Mouse (Mus musculus) small intestine, adult 2 months (tissue): ENCODE measurements around the gene Nsf. TPM values are rescaled to one million over a fixed set of nuclear protein-coding genes. Genes with fewer than 3 reads are reported as not detected.
"Not testable (repeated sequence)": the region's sequence is repeated elsewhere in the genome, so short reads cannot be mapped to it uniquely, and the experiment has no call there.

ENCODE experiments used
- H3K27ac ChIP-seq: fragments of 200-500 bp; 2 replicates; pipeline ENCODE4 v1.5.1; 2012; ENCODE audit warnings: low read depth, low read length, control low read depth, inconsistent platforms; ENCODE audit not compliant: insufficient read depth
- H3K27me3 ChIP-seq: fragments of 200-500 bp; 2 replicates; pipeline ENCODE4 v1.6.1; 2012; ENCODE audit warnings: mild to moderate bottlenecking, moderate library complexity, low read length, inconsistent platforms; ENCODE audit not compliant: control insufficient read depth, insufficient read depth
- H3K36me3 ChIP-seq: fragments of 200-500 bp; 2 replicates; pipeline ENCODE4 v1.6.1; 2012; ENCODE audit warnings: mild to moderate bottlenecking, low read length, control low read depth, inconsistent platforms; ENCODE audit not compliant: control insufficient read depth, insufficient read depth
- H3K4me1 ChIP-seq: fragments of 200-500 bp; 2 replicates; pipeline ENCODE4 v1.6.1; 2012; ENCODE audit warnings: low read length, inconsistent platforms, mixed read lengths; ENCODE audit not compliant: control insufficient read depth, insufficient read depth, insufficient read length
- H3K4me3 ChIP-seq: fragments of 200-500 bp; 2 replicates; pipeline ENCODE4 v1.5.1; 2012; ENCODE audit warnings: low read depth, mild to moderate bottlenecking, control low read depth, inconsistent platforms, low read length, moderate library complexity
- CTCF ChIP-seq: fragments of 200-500 bp; IDR thresholded peaks from 2 replicates; pipeline ENCODE4 v1.5.1; 2012; ENCODE audit warnings: low read depth, mild to moderate bottlenecking, control low read depth, inconsistent platforms, low read length, moderate library complexity, mixed read lengths; ENCODE audit not compliant: insufficient replicate concordance, insufficient read length; ENCODE audit errors: extremely low read depth
- POLR2A ChIP-seq: fragments of 200-500 bp; IDR thresholded peaks from 2 replicates; pipeline ENCODE4 v1.6.1; 2012; ENCODE audit warnings: low read depth, mild to moderate bottlenecking, control low read depth, inconsistent platforms, low read length, moderate library complexity
- WGBS: fragments of 180-500 bp; shearing (Covaris S2); methylation state at CpG from one replicate; pipeline ENCODE4 v1.1.7; 2018; 5-methylcytosine and 5-hydroxymethylcytosine counted together
- polyA plus RNA-seq: library from polyadenylated mRNA; depleted of rRNA; stranded (reverse); fragments of >200 nt; gene quantifications from 2 replicates; pipeline ENCODE4 v1.2.3, GENCODE M21; 2012

The Nsf gene
- polyA plus RNA-seq, 1 experiment: 25.8 TPM

DNA sequence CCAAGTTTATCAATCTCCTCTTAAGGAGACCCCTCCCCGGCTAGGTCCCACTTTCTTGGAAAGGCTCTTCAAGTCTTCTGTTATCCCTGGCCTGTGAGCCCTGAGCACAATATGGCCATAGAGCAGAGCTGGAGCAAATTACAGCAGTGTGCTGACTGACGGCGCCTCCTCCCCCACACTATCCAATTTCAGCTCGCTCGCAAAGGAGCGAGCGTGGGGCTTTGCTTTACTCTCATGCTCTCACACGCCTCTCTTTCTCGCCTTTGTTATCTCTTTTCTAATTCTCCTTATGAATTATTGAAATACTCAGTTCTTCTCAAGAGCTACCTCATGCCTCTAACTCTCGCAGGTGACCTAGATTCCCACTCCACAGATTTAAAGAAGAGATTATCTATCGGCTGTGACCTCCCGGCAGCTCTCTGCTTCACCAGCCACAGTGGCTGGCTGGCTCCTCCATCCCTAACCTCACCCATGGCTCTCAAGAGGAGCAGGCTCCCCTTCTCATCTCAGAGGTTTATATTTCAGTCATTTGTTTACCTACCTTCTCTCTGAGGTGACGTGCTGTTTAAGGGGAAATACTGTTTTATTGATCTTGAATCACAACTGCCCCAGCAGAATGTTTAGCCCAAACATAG lies 69.0 kb downstream of the Nsf start:
- Histone ChIP-seq H3K4me3 (no peak overlapping the region), H3K36me3 (peaks cover 15% of the 10 kb centered on the region), H3K4me1 (no peaks in the 10 kb centered on the region), H3K27ac (no peak overlapping the region), H3K27me3 (no peaks in the 10 kb centered on the region)
- TF ChIP-seq CTCF (no peak), POLR2A (no peak)
- WGBS: 86% methylated on average over 13 of the region's 13 CpGs

DNA sequence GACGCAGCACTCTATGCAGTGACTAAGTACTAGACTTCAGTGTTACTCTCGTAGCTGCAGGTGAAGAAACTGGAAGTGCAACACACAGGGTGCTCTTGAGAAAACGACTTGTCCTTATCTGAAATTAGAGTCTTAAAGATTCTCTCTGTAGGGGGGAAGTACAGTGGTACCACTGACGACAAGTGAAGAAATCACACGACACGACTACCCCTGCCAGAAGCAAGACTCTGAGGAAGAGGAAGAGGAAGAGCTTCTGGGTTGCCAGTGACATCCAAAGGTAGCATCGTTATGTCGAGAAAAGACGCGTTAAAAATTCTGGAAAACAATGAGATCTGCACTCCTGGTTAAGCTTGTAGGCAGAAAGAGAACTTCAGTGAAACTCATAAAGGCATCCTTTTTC lies 70.1 kb downstream of the Nsf start:
- H3K27me3 ChIP-seq: no peaks in the 10 kb centered on the region
- H3K36me3 ChIP-seq: peaks cover 19% of the 10 kb centered on the region
- H3K27ac ChIP-seq: no peak overlapping the region
- H3K4me1 ChIP-seq: no peaks in the 10 kb centered on the region
- TF ChIP-seq POLR2A: no peak
- TF ChIP-seq CTCF: no peak
- H3K4me3 ChIP-seq: no peak overlapping the region
- 88% methylated on average over 10 of the region's 10 CpGs for WGBS

DNA sequence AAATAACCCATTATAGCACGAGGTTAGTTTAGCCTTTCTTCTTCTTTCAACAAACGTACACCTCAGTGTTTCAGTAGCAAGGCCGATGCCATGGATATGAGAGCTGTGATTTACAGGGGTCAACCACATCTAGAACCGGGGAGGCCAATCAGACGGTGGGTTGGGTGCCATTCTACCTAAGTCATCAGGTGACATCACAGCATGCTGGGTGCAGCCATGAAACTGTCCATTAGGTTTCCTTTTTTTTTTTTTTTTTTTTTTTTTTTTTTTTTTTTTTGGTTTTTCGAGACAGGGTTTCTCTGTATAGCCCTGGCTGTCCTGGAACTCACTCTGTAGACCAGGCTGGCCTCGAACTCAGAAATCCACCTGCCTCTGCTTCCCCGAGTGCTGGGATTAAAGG lies 74.4 kb downstream of the Nsf start:
- 93% methylated on average over 7 of the region's 8 CpGs for WGBS
- H3K27ac ChIP-seq, H3K27me3 ChIP-seq, H3K4me3 ChIP-seq, H3K4me1 ChIP-seq: not testable (repeated sequence)
- H3K36me3 ChIP-seq: peaks cover 15% of the 10 kb centered on the region

DNA sequence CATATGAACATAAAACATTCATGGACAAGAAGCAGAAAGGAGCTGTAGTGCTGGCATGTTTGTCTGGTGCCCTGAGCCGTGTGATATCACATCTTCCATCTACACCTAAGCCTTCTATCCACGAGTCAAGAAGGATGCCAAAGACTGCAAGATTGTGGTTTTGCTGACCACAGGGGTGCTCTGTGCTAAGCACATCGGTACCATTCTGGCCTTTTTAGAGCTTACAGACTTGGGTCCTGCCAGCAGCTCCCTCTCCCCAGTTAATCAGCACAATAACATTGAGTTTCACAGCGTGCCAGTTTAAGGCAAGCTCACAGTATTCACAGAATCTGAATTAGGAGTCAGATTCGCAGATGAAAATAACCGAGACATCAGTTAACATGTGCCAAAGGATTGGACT lies 75.4 kb downstream of the Nsf start:
- H3K4me1 ChIP-seq: no peaks in the 10 kb centered on the region
- peaks cover 15% of the 10 kb centered on the region for H3K36me3 ChIP-seq
- 81% methylated on average over 6 of the region's 6 CpGs for WGBS
- H3K27ac ChIP-seq: no peak overlapping the region
- TF ChIP-seq CTCF (no peak), POLR2A (no peak)
- H3K27me3 ChIP-seq: no peaks in the 10 kb centered on the region
- H3K4me3 ChIP-seq: no peak overlapping the region

DNA sequence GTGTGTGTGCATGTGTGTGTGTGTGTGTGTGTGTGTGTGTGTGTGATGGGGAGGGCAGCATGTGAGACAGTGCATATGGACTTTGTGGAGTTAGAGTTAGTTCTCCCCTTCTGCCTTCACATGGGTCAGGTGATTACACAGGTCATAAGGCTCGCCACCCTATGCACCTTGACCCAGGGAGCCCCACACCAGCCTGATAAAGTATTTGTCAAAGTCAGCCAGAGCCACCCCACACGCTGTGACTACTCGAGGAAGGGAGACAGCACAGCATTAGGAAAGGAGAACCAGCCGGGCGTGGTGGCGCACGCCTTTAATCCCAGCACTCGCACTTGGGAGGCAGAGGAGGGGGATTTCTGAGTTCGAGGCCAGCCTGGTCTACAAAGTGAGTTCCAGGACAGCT lies 83.5 kb downstream of the Nsf start:
- Histone ChIP-seq H3K4me1 (peaks cover 2% of the 10 kb centered on the region; the same call in 1 of the 2 replicates), H3K36me3 (peaks cover 13% of the 10 kb centered on the region), H3K27me3 (no peaks in the 10 kb centered on the region), H3K27ac (no peak overlapping the region), H3K4me3 (no peak overlapping the region)
- 76% methylated on average over 9 of the region's 9 CpGs for WGBS
- TF ChIP-seq CTCF: no peak
- no peak for TF ChIP-seq POLR2A

DNA sequence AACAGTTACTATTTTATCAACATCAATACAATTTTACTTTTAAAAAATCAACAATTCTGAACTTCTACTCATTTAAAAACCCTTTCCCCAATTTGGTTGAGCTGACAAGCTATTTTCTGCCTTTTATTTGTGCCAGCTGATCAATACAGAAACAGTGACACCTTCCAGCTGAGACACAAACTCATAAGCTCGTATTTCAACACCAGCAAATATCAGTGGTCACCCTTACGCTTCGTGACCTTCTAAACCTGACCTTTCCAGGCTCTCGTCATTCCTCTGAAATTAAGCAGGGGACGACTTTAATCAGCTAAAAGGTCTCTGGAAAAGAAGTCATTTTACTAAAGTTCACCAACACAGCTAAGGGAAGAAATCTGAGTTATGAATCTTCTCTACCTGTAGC lies 86.2 kb downstream of the Nsf start:
- TF ChIP-seq POLR2A: no peak
- TF ChIP-seq CTCF: no peak
- H3K36me3 ChIP-seq: peaks cover 19% of the 10 kb centered on the region
- peaks cover 2% of the 10 kb centered on the region; the same call in 1 of the 2 replicates for H3K4me1 ChIP-seq
- no peak overlapping the region for H3K27ac ChIP-seq
- H3K27me3 ChIP-seq: no peaks in the 10 kb centered on the region
- WGBS: 89% methylated on average over 5 of the region's 5 CpGs
- H3K4me3 ChIP-seq: no peak overlapping the region

DNA sequence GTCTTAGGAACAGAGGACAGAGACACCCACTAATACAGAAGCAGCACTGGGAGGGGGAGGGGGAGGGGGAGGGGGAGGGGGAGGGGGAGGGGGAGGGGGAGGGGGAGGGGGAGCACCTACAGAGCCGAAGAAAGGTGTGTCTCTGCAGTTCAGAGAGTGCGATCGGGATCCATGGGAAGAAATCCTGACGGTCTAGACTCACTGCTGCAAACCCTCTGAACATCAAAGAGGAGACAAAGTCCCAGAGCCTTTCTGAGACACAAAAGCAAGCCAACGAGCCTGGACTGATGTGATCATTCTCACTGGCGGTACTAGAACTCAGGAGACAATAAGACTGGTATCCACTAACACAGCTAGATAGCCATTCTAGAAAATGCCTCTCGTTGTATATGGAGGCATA lies 88.5 kb downstream of the Nsf start:
- TF ChIP-seq POLR2A (no peak), CTCF (no peak)
- Histone ChIP-seq H3K36me3 (peaks cover 16% of the 10 kb centered on the region), H3K4me3 (no peak overlapping the region), H3K27ac (no peak overlapping the region), H3K4me1 (peaks cover 2% of the 10 kb centered on the region; the same call in 1 of the 2 replicates), H3K27me3 (no peaks in the 10 kb centered on the region)
- WGBS: 78% methylated on average over 7 of the region's 7 CpGs
